Mouse (Mus musculus): Measurements from ENCODE around the gene Carmil1.

DNA sequence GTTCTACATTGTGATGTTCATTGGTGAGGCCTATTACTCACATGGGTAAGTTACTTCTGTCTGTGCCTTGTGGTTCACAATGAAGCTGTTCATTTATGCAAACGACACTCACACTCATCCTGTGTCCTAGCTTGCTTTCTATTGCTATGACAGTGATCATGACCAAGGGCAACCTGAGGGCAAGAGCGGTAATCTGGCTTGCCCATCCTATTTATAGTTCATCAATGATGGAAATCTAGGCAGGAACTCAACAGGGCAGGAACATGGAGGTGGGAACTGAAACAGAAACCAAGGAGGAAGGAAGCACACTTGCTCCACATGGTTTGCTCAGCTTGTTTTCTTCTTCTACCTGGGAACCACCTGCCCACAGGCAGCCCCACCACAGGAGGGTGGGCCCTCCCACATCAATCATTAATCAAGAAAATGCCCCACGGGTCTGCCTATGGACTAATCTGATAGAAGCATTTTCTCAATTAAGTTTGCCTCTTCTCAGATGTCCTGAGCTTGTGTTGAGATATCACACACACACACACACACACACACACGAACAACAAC is 50.0 kb downstream of the Carmil1 start:
- no peak for TF ChIP-seq CTCF (IDR thresholded peaks at IDR 0.05)
- TF ChIP-seq POLR2A (IDR thresholded peaks at IDR 0.05; ENCODE audit: insufficient read depth, low read depth, low read length): no peak
